Mouse (Mus musculus) heart, postnatal 10 days (tissue): ENCODE data around the gene Trio. TPM values are rescaled to one million over a fixed set of nuclear protein-coding genes. Genes with fewer than 3 reads are reported as not detected.

Experiments used
- DNase-seq, 2 experiments: peaks; one replicate each; pipeline ENCODE4 v3.0.0; 2021
- intact Hi-C: fragments of 180-260 bp; cut with DNase I; formaldehyde crosslinking; loops from one replicate; pipeline ENCODE4 v1.15.1; 2025
- total RNA-seq, 2 experiments: library from RNA; stranded (reverse); gene quantifications; 2 replicates each; pipeline ENCODE4 v1.2.3; 2021

The Trio gene
- total RNA-seq, 2 experiments from 2014 or later = 73.8 to 88.9 TPM

- intact Hi-C loops = no loop called here
- DNase-seq = no peak
These were observed 30.2 kb downstream of the Trio start for GRCm38 (mm10) chr15:27995421-27995820.

DNA sequence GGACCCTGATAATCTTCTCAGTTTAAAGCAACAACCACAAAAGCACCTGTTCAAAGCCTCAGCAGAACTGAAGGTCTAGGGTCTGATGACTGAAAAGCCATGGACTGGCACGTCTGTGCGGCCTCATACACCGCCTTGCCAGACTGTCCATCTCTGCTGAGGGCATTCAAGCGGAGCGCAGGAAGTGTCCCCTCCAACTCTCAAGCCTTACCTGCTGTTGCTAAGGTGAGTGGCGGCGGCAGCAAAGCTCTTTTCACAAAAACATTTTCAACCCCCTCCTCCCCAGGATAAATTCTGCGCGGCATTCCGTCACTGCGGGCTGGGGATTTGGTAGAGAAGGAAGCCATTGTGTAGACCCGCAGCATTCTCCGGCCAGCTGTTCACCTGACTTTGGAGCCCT, 30.8 kb downstream of the Trio start:
- DNase-seq = no peak
- intact Hi-C loops = no loop called here

DNA sequence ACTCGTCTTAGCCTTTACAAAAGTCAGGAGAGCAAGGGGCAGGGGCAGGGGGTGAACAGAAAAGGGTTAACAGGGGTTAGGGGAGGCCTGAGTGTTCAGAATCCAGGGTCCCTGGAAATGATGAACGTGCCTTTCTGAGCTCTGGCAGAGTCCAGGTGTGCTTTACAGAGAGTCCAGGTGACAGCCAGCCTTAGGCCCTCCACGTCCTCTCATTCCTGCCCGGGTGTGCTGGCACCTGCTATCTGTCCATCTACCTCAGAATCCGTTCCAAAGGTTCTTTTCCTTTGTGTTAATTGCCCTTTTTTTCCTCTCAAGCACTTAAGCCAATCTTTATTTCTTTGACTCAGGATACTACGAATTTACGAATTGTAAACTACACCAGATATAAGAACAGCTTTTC, 32.1 kb downstream of the Trio start:
- intact Hi-C loops = no loop called here

GRCm38 (mm10) chr15:27992596-27992995, 33.1 kb downstream of the Trio start:
- intact Hi-C loops = no loop called here
- DNase-seq = no peak

More for the DNA sequence above, 32.1 kb downstream of the Trio start:
- DNase-seq = no peak

DNA sequence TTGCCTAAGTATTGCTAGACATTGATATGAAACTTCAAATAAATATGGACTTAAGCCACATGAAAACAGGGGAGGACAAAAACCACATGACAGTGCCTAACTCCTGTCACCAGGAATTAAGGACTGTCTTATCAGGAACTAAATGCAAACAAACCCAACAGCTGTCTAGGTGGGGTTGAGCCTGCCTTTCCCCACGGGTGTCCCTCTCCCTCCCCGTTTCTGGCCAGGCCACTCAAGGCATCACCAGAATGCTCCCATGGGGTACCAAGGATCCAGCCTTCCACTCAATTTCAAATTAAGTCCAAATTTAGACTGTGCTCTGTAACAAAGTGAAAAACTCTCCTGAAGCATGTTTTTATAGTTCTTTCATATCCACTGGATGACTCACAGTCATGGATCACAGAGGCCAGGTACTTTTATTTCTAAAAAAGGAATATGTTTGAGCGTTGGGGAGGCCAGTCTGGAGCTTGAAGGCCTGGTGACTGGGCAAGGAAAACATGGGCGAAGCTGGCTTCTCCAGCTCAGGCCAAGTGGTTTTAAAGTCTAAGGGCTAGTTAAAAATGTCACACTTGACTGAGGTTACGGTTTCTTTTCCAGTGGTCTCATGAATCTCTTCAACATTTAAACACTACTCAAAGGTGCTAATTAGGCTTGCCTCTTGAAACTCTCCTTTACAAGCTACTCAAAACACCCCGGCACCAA, 33.6 kb downstream of the Trio start:
- intact Hi-C loops = loop anchor here (2.0 kb wide), 1 partner anchor 49 kb away; no protein-coding TSS in a partner anchor
- DNase-seq = no peak

GRCm38 (mm10) chr15:27991066-27991701, 34.5 kb downstream of the Trio start:
- intact Hi-C loops = loop anchor here (2.0 kb wide), 1 partner anchor 48 kb away; no protein-coding TSS in a partner anchor
- DNase-seq = no peak

GRCm38 (mm10) chr15:27987979-27988378, 37.7 kb downstream of the Trio start:
- no peak for DNase-seq
- intact Hi-C loops = no loop called here

- intact Hi-C loops = no loop called here
- DNase-seq = no peak
These were observed 40.8 kb downstream of the Trio start for GRCm38 (mm10) chr15:27984881-27985280.

DNA sequence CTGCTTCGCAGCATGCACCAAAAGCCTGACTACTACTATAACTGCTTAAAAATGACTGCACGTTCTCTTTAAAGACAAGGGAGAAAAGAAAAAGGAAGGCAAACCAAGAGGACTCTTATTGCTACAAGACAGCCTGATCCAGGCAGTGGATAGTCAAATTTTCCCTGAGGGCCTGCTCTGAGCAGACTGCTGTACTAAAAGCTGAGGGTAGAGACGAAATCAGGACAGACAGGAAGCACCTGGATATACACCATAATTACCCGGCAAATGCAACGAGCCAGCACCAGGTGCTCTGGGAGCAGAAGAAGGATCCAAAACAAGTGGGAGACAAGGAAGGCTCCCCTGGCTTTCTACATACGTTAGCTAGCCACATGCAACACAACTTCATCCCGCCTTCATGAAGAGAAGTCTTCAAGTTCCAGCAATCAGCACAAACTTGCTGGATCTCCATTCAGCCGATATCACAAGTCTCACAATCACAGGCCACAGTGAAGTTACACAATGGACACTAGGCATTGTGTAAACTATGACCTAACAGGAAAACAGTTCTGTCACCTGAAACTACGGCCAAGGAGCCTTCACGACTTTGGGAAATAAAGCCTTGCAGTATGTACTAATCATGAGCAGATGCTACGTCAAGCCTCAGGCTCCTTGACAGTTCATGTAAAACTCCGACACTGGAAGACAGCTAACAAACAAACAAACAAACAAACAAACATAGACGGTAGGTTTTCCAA, 43.7 kb downstream of the Trio start:
- intact Hi-C loops = no loop called here

DNA sequence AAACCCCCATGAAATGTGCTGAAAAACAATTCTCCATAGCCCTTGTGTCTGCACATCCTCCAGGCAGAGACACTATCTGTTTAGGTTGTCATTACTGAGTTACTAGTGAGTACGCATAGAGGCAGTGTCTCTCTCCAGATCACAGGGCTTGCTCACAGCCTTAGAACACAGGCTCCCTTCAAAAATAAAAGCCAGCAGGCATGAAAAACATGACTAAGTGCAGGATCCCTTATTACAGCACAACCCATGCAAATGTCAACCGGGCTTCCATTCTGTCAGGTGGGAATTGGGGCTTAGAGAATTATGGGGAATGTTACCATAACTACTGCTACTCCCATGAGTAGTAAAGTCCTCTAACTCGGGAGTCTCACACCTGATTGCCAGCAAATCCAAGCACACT, 44.4 kb downstream of the Trio start:
- DNase-seq = no peak
- intact Hi-C loops = no loop called here

More for the DNA sequence above, 43.7 kb downstream of the Trio start:
- DNase-seq = peak in 1 of 2 experiments; percentile 32

DNA sequence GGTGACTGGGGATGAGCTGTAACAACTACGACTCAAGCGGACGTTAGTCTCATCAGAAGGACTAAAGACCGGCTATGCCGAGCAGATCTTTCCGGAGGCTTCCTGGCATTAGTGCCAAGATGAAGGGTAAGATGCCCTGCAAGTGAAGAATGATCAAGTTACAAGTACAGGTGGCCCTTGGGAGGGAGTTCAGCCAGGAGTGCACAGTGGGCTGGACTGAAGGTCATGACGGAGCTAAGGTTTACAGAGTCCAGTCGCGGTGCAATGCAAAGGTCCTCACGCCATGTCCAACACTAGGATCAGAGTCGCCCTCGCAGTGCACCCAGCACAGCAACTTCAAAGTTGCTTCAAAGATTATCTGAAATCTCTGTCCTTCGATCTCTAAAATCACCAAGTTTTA, 45.2 kb downstream of the Trio start:
- intact Hi-C loops = no loop called here
- no peak for DNase-seq

DNA sequence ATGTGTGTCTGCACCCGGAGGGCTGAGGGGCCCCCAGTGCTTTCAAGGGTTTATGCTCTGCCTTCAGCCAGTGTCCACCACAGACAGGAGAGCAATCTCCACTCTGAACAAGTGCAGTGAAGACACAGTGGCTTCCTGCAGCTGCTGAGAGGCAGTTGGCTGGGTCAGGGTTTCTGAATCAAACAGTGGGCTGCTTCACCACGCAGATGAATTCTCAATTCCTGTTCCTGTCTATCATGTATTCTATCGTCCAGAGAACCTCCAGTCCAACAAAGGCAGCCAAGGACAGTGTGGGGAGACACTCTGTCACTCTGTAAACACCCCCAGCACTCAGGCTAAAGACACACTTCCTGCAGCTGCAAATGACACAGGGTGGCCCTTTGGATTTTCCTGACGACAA, 48.7 kb downstream of the Trio start:
- intact Hi-C loops = no loop called here
- no peak for DNase-seq

DNA sequence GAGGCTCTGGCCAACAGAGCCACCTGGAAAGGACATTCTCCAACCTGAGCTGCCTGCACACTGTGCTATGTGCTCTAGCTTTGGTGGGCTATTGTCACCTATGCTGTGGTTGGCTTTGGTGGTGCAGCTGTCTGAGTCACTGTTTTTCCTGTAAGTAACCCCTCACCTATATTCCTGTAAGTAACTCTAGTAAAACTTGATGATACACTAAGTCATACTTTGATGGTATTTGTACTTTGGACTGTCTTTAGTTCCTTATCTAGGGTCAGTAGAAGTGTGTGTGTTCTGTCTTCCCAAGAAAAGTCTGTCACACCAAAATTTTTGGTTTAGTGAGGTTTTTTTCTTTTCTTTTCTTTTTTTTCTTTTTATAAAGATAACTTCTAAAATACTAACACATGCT, 49.3 kb downstream of the Trio start:
- DNase-seq = no peak
- intact Hi-C loops = no loop called here

GRCm38 (mm10) chr15:27974637-27975036, 51.0 kb downstream of the Trio start:
- intact Hi-C loops = no loop called here
- no peak for DNase-seq

- no peak for DNase-seq
- intact Hi-C loops = no loop called here
These were observed 57.5 kb downstream of the Trio start for GRCm38 (mm10) chr15:27968183-27968582.

DNA sequence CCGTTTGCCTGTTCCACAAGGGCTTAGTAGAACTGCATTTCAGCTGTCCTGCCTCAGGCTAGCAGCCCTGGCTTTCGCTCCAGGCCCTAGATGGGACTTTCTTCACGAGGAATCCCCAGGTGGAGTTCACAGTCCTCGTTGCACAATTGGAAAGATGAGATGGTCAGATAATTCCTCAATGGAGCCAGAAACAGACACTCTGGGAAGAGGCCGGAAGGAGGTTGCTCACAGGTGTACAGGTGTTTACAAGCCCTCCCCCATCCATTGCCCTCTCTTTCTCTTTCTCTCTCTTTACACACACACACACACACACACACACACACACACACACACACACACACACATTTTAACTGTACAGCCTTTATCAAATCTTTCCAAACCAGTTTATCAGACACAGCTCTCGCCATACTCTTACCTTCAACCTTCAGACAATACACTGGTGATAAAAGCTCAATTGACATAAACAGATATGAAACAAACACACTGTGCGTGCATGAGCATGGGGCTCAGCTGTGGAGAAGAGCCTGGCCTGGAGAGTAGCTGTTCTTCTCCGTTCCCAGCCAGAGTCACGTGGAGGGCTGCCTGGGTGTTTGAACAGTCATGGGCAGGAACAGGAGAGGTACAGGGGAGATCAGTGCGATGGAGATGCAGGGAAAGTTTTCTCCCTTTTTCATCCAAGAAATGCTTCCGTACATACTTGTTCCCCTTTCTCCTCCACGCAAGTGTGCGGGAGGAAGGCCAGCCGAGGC, 58.3 kb downstream of the Trio start:
- no peak for DNase-seq
- intact Hi-C loops = no loop called here

DNA sequence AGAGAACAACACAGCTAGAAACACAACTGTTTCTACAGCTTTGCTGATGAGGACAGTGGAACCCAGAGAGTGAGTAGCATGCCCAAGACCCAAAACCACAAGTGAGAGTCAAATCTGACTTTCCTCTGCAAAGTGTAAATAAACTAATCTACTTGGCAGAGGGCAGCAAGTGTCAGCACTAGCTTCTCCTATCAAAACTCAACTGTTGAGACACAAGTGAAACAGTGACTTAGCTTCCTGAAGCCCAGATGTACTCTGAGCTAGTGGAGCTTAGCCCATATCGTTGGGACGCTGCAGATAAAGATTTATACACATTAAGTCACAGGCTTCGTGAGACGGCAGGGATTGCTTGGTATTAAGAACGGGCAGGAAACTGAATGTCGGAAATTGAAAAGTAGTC, 60.8 kb downstream of the Trio start:
- intact Hi-C loops = no loop called here

DNA sequence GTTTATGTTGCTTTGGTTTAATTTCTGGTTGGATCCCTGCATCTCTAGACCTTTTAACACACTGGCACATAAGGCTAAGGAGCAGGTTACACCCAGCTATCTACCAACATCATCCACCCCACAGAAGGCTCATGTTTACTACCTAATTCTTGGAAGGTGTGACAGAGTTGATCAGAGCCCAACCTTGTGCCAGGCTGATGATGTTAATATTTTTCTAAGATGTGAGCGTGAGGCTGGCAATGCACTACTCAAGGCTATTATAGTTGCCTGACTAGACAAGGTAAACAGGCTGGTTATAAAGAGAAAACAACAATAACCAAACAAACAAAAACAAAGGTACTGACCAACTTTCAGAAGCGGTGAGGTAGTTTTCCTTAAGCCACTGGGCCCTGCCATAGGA, 62.1 kb downstream of the Trio start:
- DNase-seq = no peak
- intact Hi-C loops = no loop called here

More for the DNA sequence above, 60.8 kb downstream of the Trio start:
- DNase-seq = no peak

- intact Hi-C loops = no loop called here
- no peak for DNase-seq
These were observed 65.0 kb downstream of the Trio start for GRCm38 (mm10) chr15:27960642-27961041.

- intact Hi-C loops = no loop called here
- DNase-seq = no peak
These were observed 67.8 kb downstream of the Trio start for GRCm38 (mm10) chr15:27957867-27958266.

- intact Hi-C loops = no loop called here
These were observed 70.0 kb downstream of the Trio start for GRCm38 (mm10) chr15:27955614-27956013.

More at GRCm38 (mm10) chr15:27955614-27956013, 70.0 kb downstream of the Trio start:
- DNase-seq = no peak
